Mouse (Mus musculus) limb, embryonic 11.5 days (tissue): ENCODE results near the gene Tec. TPM values are rescaled to one million over a fixed set of nuclear protein-coding genes. Genes with fewer than 3 reads are reported as not detected.
A peak's percentile ranks its signal among the peaks of the same experiment; 100 is the strongest.
"Not testable (repeated sequence)": the region's sequence is repeated elsewhere in the genome, so short reads cannot be mapped to it uniquely, and the experiment has no call there.

ENCODE experiments used
- ATAC-seq: fragments of 200-750 bp; cut with Nextera tagmentation; 2 replicates; pipeline ENCODE4 v1.8.0; 2017; ENCODE audit warnings: low read depth; ENCODE audit not compliant: insufficient number of reproducible peaks, low FRiP score, low TSS enrichment
- DNase-seq: peaks from one replicate; pipeline ENCODE4 v3.0.0-alpha.2; 2015; ENCODE audit warnings: low spot score
- H3K27ac ChIP-seq: fragments of 300-500 bp; sonication (generic); replicated peaks from 2 replicates; pipeline ENCODE4 v1.5.1; 2014; ENCODE audit warnings: low read depth, mild to moderate bottlenecking, low read length
- H3K27me3 ChIP-seq: fragments of 300-500 bp; sonication (generic); 2 replicates; pipeline ENCODE4 v1.6.1; 2014; ENCODE audit warnings: mild to moderate bottlenecking, low read length, mixed read lengths; ENCODE audit not compliant: control insufficient read depth, insufficient read depth
- H3K36me3 ChIP-seq: fragments of 300-500 bp; sonication (generic); 2 replicates; pipeline ENCODE4 v1.6.1; 2014; ENCODE audit warnings: mild to moderate bottlenecking, low read length, moderate library complexity, mixed read lengths; ENCODE audit not compliant: control insufficient read depth, insufficient read depth
- H3K4me1 ChIP-seq: fragments of 300-500 bp; sonication (generic); 2 replicates; pipeline ENCODE4 v1.6.1; 2014; ENCODE audit warnings: low read length, mixed read lengths; ENCODE audit not compliant: control insufficient read depth, insufficient read depth
- H3K4me2 ChIP-seq: fragments of 300-500 bp; sonication (generic); 2 replicates; pipeline ENCODE4 v1.6.1; 2014; ENCODE audit warnings: low read depth, mild to moderate bottlenecking, moderate library complexity; ENCODE audit not compliant: severe bottlenecking
- H3K4me3 ChIP-seq: fragments of 300-500 bp; sonication (generic); 2 replicates; pipeline ENCODE4 v1.5.1; 2014; ENCODE audit warnings: low read depth, low read length
- H3K9ac ChIP-seq: fragments of 300-500 bp; sonication (generic); 2 replicates; pipeline ENCODE4 v1.6.1; 2014; ENCODE audit warnings: mild to moderate bottlenecking, low read length
- H3K9me3 ChIP-seq: fragments of 300-500 bp; sonication (generic); 2 replicates; pipeline ENCODE4 v1.6.1; 2016; ENCODE audit warnings: low read length; ENCODE audit not compliant: control insufficient read depth
- WGBS: fragments of 180-500 bp; shearing (Covaris S2); extraction: QIAGEN DNeasy Blood & Tissue Kit; methylation state at CpG from one replicate; pipeline ENCODE4 v1.1.7; 2014; 5-methylcytosine and 5-hydroxymethylcytosine counted together
- polyA plus RNA-seq: library from polyadenylated mRNA; unstranded; fragments of >200 nt; fragmentation: Nextera tagmentation; extraction: Ambion mirVana; gene quantifications from 2 replicates; pipeline ENCODE4 v1.2.1, GENCODE M21; 2014

The Tec gene
- polyA plus RNA-seq, 1 experiment from 2014 or later, result 2.3 TPM

GRCm38 (mm10) chr5:72828401-72828800, 39.9 kb downstream of the Tec start:
- 62% methylated on average over 1 of the region's 1 CpGs for WGBS
- Histone ChIP-seq H3K36me3 (no peaks in the 10 kb centered on the region), H3K4me2 (no peak overlapping the region), H3K4me3 (no peak overlapping the region), H3K27ac (no peak overlapping the region), H3K9me3 (no peaks in the 10 kb centered on the region), H3K4me1 (no peaks in the 10 kb centered on the region), H3K27me3 (no peaks in the 10 kb centered on the region), H3K9ac (no peak overlapping the region)
- ATAC-seq (no peak), DNase-seq (no peak)

- Histone ChIP-seq H3K4me2 (no peak overlapping the region), H3K4me3 (no peak overlapping the region), H3K9me3 (no peaks in the 10 kb centered on the region), H3K36me3 (no peaks in the 10 kb centered on the region), H3K9ac (no peak overlapping the region), H3K27ac (no peak overlapping the region), H3K4me1 (no peaks in the 10 kb centered on the region), H3K27me3 (no peaks in the 10 kb centered on the region)
- ATAC-seq, result no peak
- 89% methylated on average over 5 of the region's 5 CpGs for WGBS
- DNase-seq, result no peak
Observed at GRCm38 (mm10) chr5:72827435-72827834, 40.8 kb downstream of the Tec start.

- DNase-seq (no peak), ATAC-seq (no peak)
- Histone ChIP-seq H3K27ac (no peak overlapping the region), H3K4me1 (no peaks in the 10 kb centered on the region), H3K9ac (no peak overlapping the region), H3K27me3 (no peaks in the 10 kb centered on the region), H3K36me3 (no peaks in the 10 kb centered on the region), H3K4me2 (no peak overlapping the region), H3K9me3 (no peaks in the 10 kb centered on the region), H3K4me3 (no peak overlapping the region)
- 81% methylated on average over 3 of the region's 3 CpGs for WGBS
Observed at GRCm38 (mm10) chr5:72826445-72826844, 41.8 kb downstream of the Tec start.

GRCm38 (mm10) chr5:72820651-72821050, 47.6 kb downstream of the Tec start:
- no peak overlapping the region for H3K4me2 ChIP-seq

GRCm38 (mm10) chr5:72820036-72820640, 48.1 kb downstream of the Tec start:
- Histone ChIP-seq H3K27me3 (no peaks in the 10 kb centered on the region), H3K9ac (no peak overlapping the region), H3K9me3 (no peaks in the 10 kb centered on the region), H3K4me1 (no peaks in the 10 kb centered on the region), H3K27ac (no peak overlapping the region), H3K4me2 (no peak overlapping the region), H3K4me3 (no peak overlapping the region), H3K36me3 (no peaks in the 10 kb centered on the region)
- DNase-seq (no peak), ATAC-seq (no peak)
- 89% methylated on average over 8 of the region's 8 CpGs for WGBS

More at GRCm38 (mm10) chr5:72820651-72821050, 47.6 kb downstream of the Tec start:
- Histone ChIP-seq H3K27me3 (no peaks in the 10 kb centered on the region), H3K27ac (no peak overlapping the region), H3K9ac (no peak overlapping the region), H3K4me1 (no peaks in the 10 kb centered on the region), H3K4me3 (no peak overlapping the region), H3K9me3 (no peaks in the 10 kb centered on the region), H3K36me3 (no peaks in the 10 kb centered on the region)
- ATAC-seq (no peak), DNase-seq (no peak)
- WGBS, result 84% methylated on average over 3 of the region's 3 CpGs

GRCm38 (mm10) chr5:72818513-72819180, 49.6 kb downstream of the Tec start:
- H3K4me1 ChIP-seq, result no peaks in the 10 kb centered on the region
- WGBS, result 88% methylated on average over 5 of the region's 5 CpGs
- no peak overlapping the region for H3K27ac ChIP-seq
- ATAC-seq (no peak), DNase-seq (no peak)
- no peak overlapping the region for H3K4me2 ChIP-seq
- H3K27me3 ChIP-seq, result no peaks in the 10 kb centered on the region
- H3K9me3 ChIP-seq, result no peaks in the 10 kb centered on the region
- no peak overlapping the region for H3K4me3 ChIP-seq
- no peak overlapping the region for H3K9ac ChIP-seq
- H3K36me3 ChIP-seq, result no peaks in the 10 kb centered on the region

GRCm38 (mm10) chr5:72817523-72818091, 50.7 kb downstream of the Tec start:
- no peaks in the 10 kb centered on the region for H3K9me3 ChIP-seq
- ATAC-seq (0 out of 2 replicates have a peak, but pooled peaks have one; percentile 57), DNase-seq (peak; percentile 38)
- H3K9ac ChIP-seq, result no peak overlapping the region
- no peaks in the 10 kb centered on the region for H3K27me3 ChIP-seq
- WGBS, result 37% methylated on average over 10 of the region's 10 CpGs
- no peaks in the 10 kb centered on the region for H3K36me3 ChIP-seq
- H3K27ac ChIP-seq, result no peak overlapping the region
- H3K4me3 ChIP-seq, result no peak overlapping the region
- H3K4me1 ChIP-seq, result no peaks in the 10 kb centered on the region
- H3K4me2 ChIP-seq, result no peak overlapping the region; the same call in 1 of the 2 replicates

- DNase-seq, result peak; percentile 40
- not testable (repeated sequence) for H3K4me2 ChIP-seq, H3K27me3 ChIP-seq, H3K36me3 ChIP-seq, ATAC-seq, H3K9me3 ChIP-seq, H3K9ac ChIP-seq, H3K4me3 ChIP-seq, H3K27ac ChIP-seq, H3K4me1 ChIP-seq
- WGBS, result 64% methylated on average over 6 of the region's 7 CpGs
Observed at GRCm38 (mm10) chr5:72816960-72817359, 51.3 kb downstream of the Tec start.
